Mouse (Mus musculus) bone marrow, adult 2 months (tissue): ENCODE results near the gene Pigl. TPM values are rescaled to one million over a fixed set of nuclear protein-coding genes. Genes with fewer than 3 reads are reported as not detected.

Experiments
- H3K27ac ChIP-seq: fragments of 200-500 bp; 2 replicates; pipeline ENCODE4 v1.5.1; 2012; ENCODE audit warnings: low read depth, mild to moderate bottlenecking, control low read depth, inconsistent platforms, low read length; ENCODE audit not compliant: control insufficient read depth, poor library complexity, insufficient read depth
- H3K4me1 ChIP-seq: fragments of 200-500 bp; 2 replicates; pipeline ENCODE4 v1.6.1; 2011; ENCODE audit warnings: low read length; ENCODE audit not compliant: control insufficient read depth, insufficient read depth
- H3K4me3 ChIP-seq: fragments of 200-500 bp; replicated peaks from 2 replicates; pipeline ENCODE3; 2011; ENCODE audit warnings: mild to moderate bottlenecking, low read depth, low read length, control low read depth; ENCODE audit not compliant: control insufficient read depth
- CTCF ChIP-seq: fragments of 200-500 bp; IDR thresholded peaks from 2 replicates; pipeline ENCODE4 v1.5.1; 2011; ENCODE audit warnings: low read length, control low read depth; ENCODE audit not compliant: control insufficient read depth, insufficient read depth
- POLR2A ChIP-seq: fragments of 200-500 bp; IDR thresholded peaks from 2 replicates; pipeline ENCODE4 v1.6.1; 2011; ENCODE audit warnings: low read depth, mild to moderate bottlenecking, control low read depth, low read length, borderline replicate concordance; ENCODE audit not compliant: control insufficient read depth
- WGBS: fragments of 180-500 bp; shearing (Covaris S2); methylation state at CpG from one replicate; pipeline ENCODE4 v1.1.7; 2018; 5-methylcytosine and 5-hydroxymethylcytosine counted together
- polyA plus RNA-seq: library from polyadenylated mRNA; stranded (reverse); fragments of >200 nt; gene quantifications from 2 replicates; pipeline ENCODE4 v1.2.4, GENCODE M21; 2011; ENCODE audit warnings: low replicate concordance; ENCODE audit not compliant: missing spikeins, insufficient read depth, insufficient read length

The Pigl gene
- polyA plus RNA-seq, 1 experiment = 5.3 TPM

- H3K4me1 ChIP-seq = no peaks in the 10 kb centered on the region; the same call in 1 of the 2 replicates
- WGBS = 93% methylated on average over 4 of the region's 4 CpGs
- TF ChIP-seq POLR2A = no peak
- TF ChIP-seq CTCF = no peak
- no peak overlapping the region for H3K4me3 ChIP-seq
- H3K27ac ChIP-seq = no peak overlapping the region
Observed at GRCm38 (mm10) chr11:62476156-62476555, 17.9 kb downstream of the Pigl start.

GRCm38 (mm10) chr11:62478931-62479330 is 20.7 kb downstream of the Pigl start:
- TF ChIP-seq POLR2A = no peak
- no peak for TF ChIP-seq CTCF
- H3K4me1 ChIP-seq = no peaks in the 10 kb centered on the region
- H3K27ac ChIP-seq = no peak overlapping the region
- no peak overlapping the region for H3K4me3 ChIP-seq
- 11% methylated on average over 6 of the region's 6 CpGs for WGBS

- WGBS = 75% methylated on average over 5 of the region's 5 CpGs
- H3K4me3 ChIP-seq = no peak overlapping the region
Observed at GRCm38 (mm10) chr11:62479581-62479980, 21.3 kb downstream of the Pigl start.

GRCm38 (mm10) chr11:62486949-62487348 is 28.7 kb downstream of the Pigl start:
- WGBS = 65% methylated on average over 1 of the region's 1 CpGs
- Histone ChIP-seq H3K4me1 (no peaks in the 10 kb centered on the region; the same call in 1 of the 2 replicates), H3K4me3 (no peak overlapping the region), H3K27ac (no peak overlapping the region)
- no peak for TF ChIP-seq CTCF
- no peak for TF ChIP-seq POLR2A

More at GRCm38 (mm10) chr11:62479581-62479980, 21.3 kb downstream of the Pigl start:
- TF ChIP-seq POLR2A = no peak
- TF ChIP-seq CTCF = no peak
- H3K4me1 ChIP-seq = no peaks in the 10 kb centered on the region
- no peak overlapping the region for H3K27ac ChIP-seq

GRCm38 (mm10) chr11:62487540-62488350 is 29.5 kb downstream of the Pigl start:
- Histone ChIP-seq H3K4me3 (no peak overlapping the region), H3K27ac (no peak overlapping the region), H3K4me1 (no peaks in the 10 kb centered on the region; the same call in 1 of the 2 replicates)
- no peak for TF ChIP-seq POLR2A
- TF ChIP-seq CTCF = no peak
- 91% methylated on average over 10 of the region's 10 CpGs for WGBS

GRCm38 (mm10) chr11:62493701-62494100 is 35.4 kb downstream of the Pigl start:
- Histone ChIP-seq H3K4me3 (no peak overlapping the region), H3K27ac (no peak overlapping the region), H3K4me1 (peaks cover 3% of the 10 kb centered on the region)
- WGBS = 88% methylated on average over 6 of the region's 6 CpGs
- TF ChIP-seq CTCF (no peak), POLR2A (no peak)

- Histone ChIP-seq H3K4me3 (no peak overlapping the region), H3K4me1 (peaks cover 3% of the 10 kb centered on the region), H3K27ac (peak overlapping the region; percentile 82)
- TF ChIP-seq CTCF (no peak), POLR2A (no peak)
- WGBS = 14% methylated on average over 6 of the region's 6 CpGs
Observed at GRCm38 (mm10) chr11:62494754-62495275, 36.6 kb downstream of the Pigl start.

GRCm38 (mm10) chr11:62495276-62495801 is 37.1 kb downstream of the Pigl start:
- H3K4me3 ChIP-seq = no peak overlapping the region
- 70% methylated on average over 9 of the region's 10 CpGs for WGBS
- peaks cover 3% of the 10 kb centered on the region for H3K4me1 ChIP-seq
- peak overlapping the region; percentile 60 for H3K27ac ChIP-seq
- TF ChIP-seq CTCF = no peak
- TF ChIP-seq POLR2A = no peak
